Mouse (Mus musculus) liver, embryonic 15.5 days (tissue): ENCODE data around the gene H2-DMb1. TPM values are rescaled to one million over a fixed set of nuclear protein-coding genes. Genes with fewer than 3 reads are reported as not detected.

Source experiments
- ATAC-seq: fragments of 200-750 bp; cut with Nextera tagmentation; 2 replicates; pipeline ENCODE4 v1.8.0; 2017; ENCODE audit warnings: moderate number of reproducible peaks, mild to moderate bottlenecking, moderate library complexity; ENCODE audit not compliant: insufficient read depth
- H3K27ac ChIP-seq: fragments of 300-500 bp; sonication (generic); replicated peaks from 2 replicates; pipeline ENCODE4 v1.5.1; 2015; ENCODE audit warnings: mild to moderate bottlenecking, inconsistent platforms
- H3K27me3 ChIP-seq: fragments of 300-500 bp; sonication (generic); 2 replicates; pipeline ENCODE4 v1.6.1; 2015; ENCODE audit warnings: mild to moderate bottlenecking, inconsistent platforms
- H3K36me3 ChIP-seq: fragments of 300-500 bp; sonication (generic); replicated peaks from 2 replicates; pipeline ENCODE4 v1.6.1; 2015; ENCODE audit warnings: moderate library complexity, mild to moderate bottlenecking, inconsistent platforms
- H3K4me1 ChIP-seq: fragments of 300-500 bp; sonication (generic); replicated peaks from 2 replicates; pipeline ENCODE4 v1.6.1; 2015; ENCODE audit warnings: inconsistent platforms
- H3K4me2 ChIP-seq: fragments of 300-500 bp; sonication (generic); 2 replicates; pipeline ENCODE4 v1.6.1; 2015; ENCODE audit warnings: moderate library complexity, mild to moderate bottlenecking, inconsistent platforms
- H3K4me3 ChIP-seq: fragments of 300-500 bp; sonication (generic); replicated peaks from 2 replicates; pipeline ENCODE4 v1.5.1; 2015; ENCODE audit warnings: mild to moderate bottlenecking, inconsistent platforms
- H3K9ac ChIP-seq: fragments of 300-500 bp; sonication (generic); 2 replicates; pipeline ENCODE4 v1.6.1; 2015; ENCODE audit warnings: moderate library complexity, mild to moderate bottlenecking, inconsistent platforms
- H3K9me3 ChIP-seq: fragments of 300-500 bp; sonication (generic); replicated peaks from 2 replicates; pipeline ENCODE4 v1.6.1; 2016; ENCODE audit warnings: inconsistent platforms
- WGBS: fragments of 180-500 bp; shearing (Covaris S2); methylation state at CpG from one replicate; pipeline ENCODE4 v1.1.7; 2015; ENCODE audit warnings: mixed read lengths; ENCODE audit not compliant: insufficient replicate concordance; 5-methylcytosine and 5-hydroxymethylcytosine counted together
- polyA plus RNA-seq: library from polyadenylated mRNA; unstranded; fragments of >200 nt; fragmentation: Nextera tagmentation; extraction: Ambion mirVana; gene quantifications from 2 replicates; pipeline ENCODE4 v1.2.1, GENCODE M21; 2015

Gene H2-DMb1
- polyA plus RNA-seq, 1 experiment from 2014 or later, result 1.7 TPM

- H3K4me1 ChIP-seq, result peaks cover 16% of the 10 kb centered on the region
- no peak overlapping the region for H3K4me3 ChIP-seq
- ATAC-seq, result no peak
- no peak overlapping the region for H3K9ac ChIP-seq
- H3K9me3 ChIP-seq, result no peaks in the 10 kb centered on the region
- H3K27ac ChIP-seq, result no peak overlapping the region
- peaks cover 22% of the 10 kb centered on the region for H3K27me3 ChIP-seq
- 68% methylated on average over 3 of the region's 3 CpGs for WGBS
- H3K36me3 ChIP-seq, result no peaks in the 10 kb centered on the region
- H3K4me2 ChIP-seq, result no peak overlapping the region
Measured at GRCm38 (mm10) chr17:34144960-34145371, 7.9 kb upstream of the H2-DMb1 start.

- Histone ChIP-seq H3K4me1 (no peaks in the 10 kb centered on the region), H3K4me2 (no peak overlapping the region), H3K36me3 (no peaks in the 10 kb centered on the region), H3K27me3 (no peaks in the 10 kb centered on the region), H3K9me3 (no peaks in the 10 kb centered on the region), H3K27ac (no peak overlapping the region), H3K9ac (no peak overlapping the region), H3K4me3 (no peak overlapping the region)
- ATAC-seq, result no peak
- 48% methylated on average over 5 of the region's 5 CpGs for WGBS
Measured at GRCm38 (mm10) chr17:34155534-34155933, 2.7 kb downstream of the H2-DMb1 start.

- Histone ChIP-seq H3K4me2 (no peak overlapping the region), H3K36me3 (no peaks in the 10 kb centered on the region), H3K27me3 (no peaks in the 10 kb centered on the region), H3K27ac (no peak overlapping the region), H3K4me3 (no peak overlapping the region), H3K9ac (no peak overlapping the region), H3K4me1 (no peaks in the 10 kb centered on the region), H3K9me3 (no peaks in the 10 kb centered on the region)
- no peak for ATAC-seq
- 40% methylated on average over 9 of the region's 9 CpGs for WGBS
Measured at GRCm38 (mm10) chr17:34164202-34164895, 11.5 kb downstream of the H2-DMb1 start.

- Histone ChIP-seq H3K4me1 (no peaks in the 10 kb centered on the region), H3K4me3 (no peak overlapping the region), H3K36me3 (no peaks in the 10 kb centered on the region), H3K9ac (no peak overlapping the region), H3K27me3 (no peaks in the 10 kb centered on the region), H3K4me2 (no peak overlapping the region), H3K9me3 (no peaks in the 10 kb centered on the region), H3K27ac (no peak overlapping the region)
- 28% methylated on average over 6 of the region's 6 CpGs for WGBS
- no peak for ATAC-seq
Measured at GRCm38 (mm10) chr17:34165033-34165730, 12.3 kb downstream of the H2-DMb1 start.

GRCm38 (mm10) chr17:34169279-34169678 is 16.4 kb downstream of the H2-DMb1 start:
- no peaks in the 10 kb centered on the region for H3K9me3 ChIP-seq
- no peak overlapping the region for H3K27ac ChIP-seq
- no peaks in the 10 kb centered on the region; the same call in 1 of the 2 replicates for H3K27me3 ChIP-seq
- 2% methylated on average over 2 of the region's 2 CpGs for WGBS
- H3K4me3 ChIP-seq, result no peak overlapping the region
- no peak for ATAC-seq
- H3K36me3 ChIP-seq, result no peaks in the 10 kb centered on the region
- H3K4me1 ChIP-seq, result peaks cover 10% of the 10 kb centered on the region; the same call in 1 of the 2 replicates
- no peak overlapping the region for H3K4me2 ChIP-seq
- H3K9ac ChIP-seq, result no peak overlapping the region

- Histone ChIP-seq H3K4me2 (no peak overlapping the region), H3K4me1 (peaks cover 10% of the 10 kb centered on the region; the same call in 1 of the 2 replicates), H3K27me3 (no peaks in the 10 kb centered on the region; the same call in 1 of the 2 replicates), H3K9ac (no peak overlapping the region), H3K36me3 (no peaks in the 10 kb centered on the region), H3K27ac (no peak overlapping the region), H3K9me3 (no peaks in the 10 kb centered on the region), H3K4me3 (no peak overlapping the region)
- no peak for ATAC-seq
- WGBS, result 6% methylated on average over 4 of the region's 4 CpGs
Measured at GRCm38 (mm10) chr17:34170487-34170876, 17.6 kb downstream of the H2-DMb1 start.

- Histone ChIP-seq H3K4me2 (peak overlapping the region; percentile 58), H3K9me3 (no peaks in the 10 kb centered on the region), H3K27ac (no peak overlapping the region), H3K4me3 (peak overlapping the region; percentile 11; the same call in 1 of the 2 replicates), H3K4me1 (peaks cover 10% of the 10 kb centered on the region; the same call in 1 of the 2 replicates), H3K36me3 (no peaks in the 10 kb centered on the region), H3K9ac (no peak overlapping the region), H3K27me3 (no peaks in the 10 kb centered on the region; the same call in 1 of the 2 replicates)
- 15% methylated on average over 13 of the region's 13 CpGs for WGBS
- peak; percentile 47; the same call in 1 of the 2 replicates for ATAC-seq
Measured at GRCm38 (mm10) chr17:34170877-34171498, 18.1 kb downstream of the H2-DMb1 start.

GRCm38 (mm10) chr17:34172528-34172927 is 19.7 kb downstream of the H2-DMb1 start:
- no peak overlapping the region for H3K4me2 ChIP-seq
- peaks cover 10% of the 10 kb centered on the region; the same call in 1 of the 2 replicates for H3K4me1 ChIP-seq
- WGBS, result 78% methylated on average over 5 of the region's 5 CpGs
- no peak overlapping the region for H3K4me3 ChIP-seq
- no peaks in the 10 kb centered on the region; the same call in 1 of the 2 replicates for H3K27me3 ChIP-seq
- no peaks in the 10 kb centered on the region for H3K9me3 ChIP-seq
- no peak overlapping the region for H3K9ac ChIP-seq
- H3K27ac ChIP-seq, result no peak overlapping the region
- no peak for ATAC-seq
- H3K36me3 ChIP-seq, result no peaks in the 10 kb centered on the region

- no peak for ATAC-seq
- Histone ChIP-seq H3K36me3 (no peaks in the 10 kb centered on the region), H3K4me1 (peaks cover 10% of the 10 kb centered on the region; the same call in 1 of the 2 replicates), H3K27ac (no peak overlapping the region), H3K4me3 (no peak overlapping the region), H3K27me3 (no peaks in the 10 kb centered on the region; the same call in 1 of the 2 replicates), H3K4me2 (no peak overlapping the region), H3K9ac (no peak overlapping the region), H3K9me3 (no peaks in the 10 kb centered on the region)
- WGBS, result 24% methylated on average over 1 of the region's 1 CpGs
Measured at GRCm38 (mm10) chr17:34174075-34174474, 21.2 kb downstream of the H2-DMb1 start.

GRCm38 (mm10) chr17:34177179-34177578 is 24.3 kb downstream of the H2-DMb1 start:
- Histone ChIP-seq H3K4me3 (no peak overlapping the region), H3K4me2 (no peak overlapping the region), H3K27ac (no peak overlapping the region), H3K4me1 (peaks cover 7% of the 10 kb centered on the region; the same call in 1 of the 2 replicates), H3K9ac (no peak overlapping the region), H3K27me3 (no peaks in the 10 kb centered on the region; the same call in 1 of the 2 replicates), H3K9me3 (no peaks in the 10 kb centered on the region), H3K36me3 (no peaks in the 10 kb centered on the region)
- 63% methylated on average over 4 of the region's 4 CpGs for WGBS
- ATAC-seq, result no peak

- Histone ChIP-seq H3K27me3 (no peaks in the 10 kb centered on the region; the same call in 1 of the 2 replicates), H3K4me3 (no peak overlapping the region), H3K9ac (no peak overlapping the region), H3K4me2 (no peak overlapping the region), H3K27ac (no peak overlapping the region), H3K9me3 (no peaks in the 10 kb centered on the region), H3K36me3 (no peaks in the 10 kb centered on the region), H3K4me1 (peaks cover 7% of the 10 kb centered on the region; the same call in 1 of the 2 replicates)
- ATAC-seq, result no peak
- WGBS, result 48% methylated on average over 6 of the region's 6 CpGs
Measured at GRCm38 (mm10) chr17:34179019-34179418, 26.1 kb downstream of the H2-DMb1 start.
